Mouse (Mus musculus): ENCODE results near the gene Acap3. TPM values are rescaled to one million over a fixed set of nuclear protein-coding genes. Genes with fewer than 3 reads are reported as not detected.

Acap3 gene
- polyA plus RNA-seq, 1 experiment from 2014 or later: 9.7 TPM

- WGBS: 88% methylated on average over 12 of the region's 12 CpGs
- TF ChIP-seq EP300 (optimal IDR thresholded peaks at IDR 0.05) (no peak), CTCF (IDR thresholded peaks at IDR 0.05; ENCODE audit: low read depth) (no peak)
- Histone ChIP-seq H3K9me3 (ENCODE audit: control insufficient read depth, low read length) (no peaks in the 10 kb centered on the region), H3K36me3 (ENCODE audit: control insufficient read depth, insufficient read depth, low read length) (peaks cover 22% of the 10 kb centered on the region), H3K27ac (replicated peaks) (no peak overlapping the region), H3K4me2 (replicated peaks; ENCODE audit: low read depth) (no peak overlapping the region), H3K4me3 (ENCODE audit: low read depth, low read length) (no peak overlapping the region), H3K4me1 (replicated peaks; ENCODE audit: control insufficient read depth, insufficient read depth) (no peaks in the 10 kb centered on the region), H3K27me3 (ENCODE audit: control insufficient read depth, insufficient read depth, low read length) (no peaks in the 10 kb centered on the region), H3K9ac (ENCODE audit: low read length) (no peak overlapping the region)
- no peak for DNase-seq (ENCODE audit: low spot score)
- no peak for ATAC-seq (ENCODE audit: low FRiP score, low TSS enrichment)
Measured at GRCm38 (mm10) chr4:155856071-155856470, 35.6 kb upstream of the Acap3 start.

DNA sequence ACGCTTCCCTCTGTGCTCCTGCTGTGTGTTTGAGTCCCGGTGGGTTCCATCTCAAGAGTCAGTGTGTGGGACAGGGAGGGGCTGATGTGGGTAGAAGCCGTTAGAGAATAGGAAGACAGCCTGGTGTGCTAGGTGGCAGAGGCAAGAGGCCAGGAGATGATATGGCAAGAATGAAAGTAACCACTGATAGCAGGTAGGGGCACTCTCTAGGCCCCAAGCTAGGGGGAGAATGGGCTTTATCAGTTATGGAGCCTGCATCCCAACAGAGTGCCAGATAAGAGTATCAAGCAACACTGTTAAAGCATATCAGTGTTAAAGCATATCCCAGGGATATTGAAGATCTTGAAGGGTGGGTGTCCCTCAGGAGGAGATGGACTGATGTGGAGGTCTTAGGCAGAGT lies 34.7 kb upstream of the Acap3 start:
- H3K4me2 ChIP-seq (replicated peaks; ENCODE audit: low read depth): no peak overlapping the region
- H3K27me3 ChIP-seq (ENCODE audit: control insufficient read depth, insufficient read depth, low read length): no peaks in the 10 kb centered on the region
- no peak for ATAC-seq (ENCODE audit: low FRiP score, low TSS enrichment)
- H3K9me3 ChIP-seq (ENCODE audit: control insufficient read depth, low read length): no peaks in the 10 kb centered on the region
- DNase-seq (ENCODE audit: low spot score): no peak
- H3K4me3 ChIP-seq (ENCODE audit: low read depth, low read length): no peak overlapping the region
- 85% methylated on average over 3 of the region's 3 CpGs for WGBS
- no peaks in the 10 kb centered on the region for H3K4me1 ChIP-seq (replicated peaks; ENCODE audit: control insufficient read depth, insufficient read depth)
- TF ChIP-seq CTCF (IDR thresholded peaks at IDR 0.05; ENCODE audit: low read depth): no peak
- TF ChIP-seq EP300 (optimal IDR thresholded peaks at IDR 0.05): no peak
- no peak overlapping the region for H3K27ac ChIP-seq (replicated peaks)
- peaks cover 22% of the 10 kb centered on the region for H3K36me3 ChIP-seq (ENCODE audit: control insufficient read depth, insufficient read depth, low read length)
- H3K9ac ChIP-seq (ENCODE audit: low read length): no peak overlapping the region

DNA sequence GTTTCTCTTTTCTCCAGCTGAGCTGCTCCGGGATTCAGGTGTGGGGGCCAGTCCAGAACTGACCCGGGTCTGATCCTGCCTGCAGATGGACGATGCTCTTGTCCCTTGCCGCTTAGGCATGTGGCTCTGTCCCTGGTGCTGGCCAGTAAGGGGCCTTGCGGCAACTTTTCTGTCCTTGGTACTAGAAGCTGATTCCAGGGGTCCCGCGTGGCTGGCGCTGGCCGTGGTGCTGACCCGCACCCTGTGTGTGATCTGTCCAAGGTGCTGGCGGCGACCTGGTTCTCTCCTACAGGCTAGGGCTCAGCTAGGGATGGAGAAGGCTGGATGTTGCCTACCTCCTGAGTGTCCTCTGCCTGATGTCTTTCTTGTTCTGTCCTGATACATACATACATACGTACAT lies 32.3 kb upstream of the Acap3 start:
- Histone ChIP-seq H3K27me3 (ENCODE audit: control insufficient read depth, insufficient read depth, low read length) (no peaks in the 10 kb centered on the region), H3K27ac (replicated peaks) (no peak overlapping the region), H3K4me1 (replicated peaks; ENCODE audit: control insufficient read depth, insufficient read depth) (no peaks in the 10 kb centered on the region), H3K9me3 (ENCODE audit: control insufficient read depth, low read length) (no peaks in the 10 kb centered on the region), H3K4me2 (replicated peaks; ENCODE audit: low read depth) (no peak overlapping the region), H3K4me3 (ENCODE audit: low read depth, low read length) (no peak overlapping the region), H3K36me3 (ENCODE audit: control insufficient read depth, insufficient read depth, low read length) (peaks cover 19% of the 10 kb centered on the region), H3K9ac (ENCODE audit: low read length) (no peak overlapping the region)
- peak; percentile 71 for DNase-seq (ENCODE audit: low spot score)
- TF ChIP-seq CTCF (IDR thresholded peaks at IDR 0.05; ENCODE audit: low read depth): no peak
- 14% methylated on average over 13 of the region's 13 CpGs for WGBS
- peak; percentile 27 for ATAC-seq (ENCODE audit: low FRiP score, low TSS enrichment)

GRCm38 (mm10) chr4:155861787-155862186 lies 29.8 kb upstream of the Acap3 start:
- Histone ChIP-seq H3K4me1 (replicated peaks; ENCODE audit: control insufficient read depth, insufficient read depth) (no peaks in the 10 kb centered on the region), H3K27ac (replicated peaks) (no peak overlapping the region), H3K36me3 (ENCODE audit: control insufficient read depth, insufficient read depth, low read length) (peaks cover 13% of the 10 kb centered on the region), H3K4me3 (ENCODE audit: low read depth, low read length) (no peak overlapping the region), H3K9ac (ENCODE audit: low read length) (no peak overlapping the region), H3K27me3 (ENCODE audit: control insufficient read depth, insufficient read depth, low read length) (no peaks in the 10 kb centered on the region), H3K4me2 (replicated peaks; ENCODE audit: low read depth) (no peak overlapping the region), H3K9me3 (ENCODE audit: control insufficient read depth, low read length) (no peaks in the 10 kb centered on the region)
- ATAC-seq (ENCODE audit: low FRiP score, low TSS enrichment): no peak
- WGBS: 84% methylated on average over 7 of the region's 7 CpGs
- no peak for TF ChIP-seq EP300 (optimal IDR thresholded peaks at IDR 0.05)
- TF ChIP-seq CTCF (IDR thresholded peaks at IDR 0.05; ENCODE audit: low read depth): no peak
- DNase-seq (ENCODE audit: low spot score): no peak

DNA sequence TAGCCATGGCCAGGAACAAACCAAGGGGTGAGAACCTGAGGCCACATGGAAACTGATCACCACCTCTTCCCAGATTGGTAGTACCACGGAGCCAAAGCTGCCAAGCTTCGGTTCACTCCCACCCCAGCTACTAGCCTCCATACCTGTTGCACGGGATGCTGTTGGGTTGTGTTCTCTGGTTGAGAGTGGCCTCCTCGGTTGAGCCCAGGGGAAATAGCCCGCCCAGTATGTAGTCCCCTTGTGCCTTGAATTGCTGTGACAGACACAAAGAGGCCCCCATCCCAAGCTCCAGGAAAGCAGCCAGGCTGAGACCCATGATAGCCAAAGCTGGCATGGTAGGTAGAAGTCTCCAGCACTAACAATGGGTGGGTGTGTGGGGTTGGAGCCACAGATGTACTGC lies 28.6 kb upstream of the Acap3 start, which contains the start of gene Tas1r3:
Tas1r3 (minus strand) TSS at position 362 of the 400 bp plus-strand sequence.
- H3K9ac ChIP-seq (ENCODE audit: low read length): no peak within 1 kb of the TSS
- no peaks in the 10 kb centered on the region for H3K4me1 ChIP-seq (replicated peaks; ENCODE audit: control insufficient read depth, insufficient read depth)
- H3K27me3 ChIP-seq (ENCODE audit: control insufficient read depth, insufficient read depth, low read length): no peaks in the 10 kb centered on the region
- H3K4me3 ChIP-seq (ENCODE audit: low read depth, low read length): no peak within 1 kb of the TSS
- peaks cover 10% of the 10 kb centered on the region for H3K36me3 ChIP-seq (ENCODE audit: control insufficient read depth, insufficient read depth, low read length)
- no peak within 1 kb of the TSS for H3K4me2 ChIP-seq (replicated peaks; ENCODE audit: low read depth)
- no peaks in the 10 kb centered on the region for H3K9me3 ChIP-seq (ENCODE audit: control insufficient read depth, low read length)
- 76% methylated on average over 5 of the region's 5 CpGs for WGBS
- DNase-seq (ENCODE audit: low spot score) (no peak), ATAC-seq (ENCODE audit: low FRiP score, low TSS enrichment) (no peak)
- TF ChIP-seq CTCF (IDR thresholded peaks at IDR 0.05; ENCODE audit: low read depth): no peak
- no peak for TF ChIP-seq EP300 (optimal IDR thresholded peaks at IDR 0.05)
- no peak within 1 kb of the TSS for H3K27ac ChIP-seq (replicated peaks)

DNA sequence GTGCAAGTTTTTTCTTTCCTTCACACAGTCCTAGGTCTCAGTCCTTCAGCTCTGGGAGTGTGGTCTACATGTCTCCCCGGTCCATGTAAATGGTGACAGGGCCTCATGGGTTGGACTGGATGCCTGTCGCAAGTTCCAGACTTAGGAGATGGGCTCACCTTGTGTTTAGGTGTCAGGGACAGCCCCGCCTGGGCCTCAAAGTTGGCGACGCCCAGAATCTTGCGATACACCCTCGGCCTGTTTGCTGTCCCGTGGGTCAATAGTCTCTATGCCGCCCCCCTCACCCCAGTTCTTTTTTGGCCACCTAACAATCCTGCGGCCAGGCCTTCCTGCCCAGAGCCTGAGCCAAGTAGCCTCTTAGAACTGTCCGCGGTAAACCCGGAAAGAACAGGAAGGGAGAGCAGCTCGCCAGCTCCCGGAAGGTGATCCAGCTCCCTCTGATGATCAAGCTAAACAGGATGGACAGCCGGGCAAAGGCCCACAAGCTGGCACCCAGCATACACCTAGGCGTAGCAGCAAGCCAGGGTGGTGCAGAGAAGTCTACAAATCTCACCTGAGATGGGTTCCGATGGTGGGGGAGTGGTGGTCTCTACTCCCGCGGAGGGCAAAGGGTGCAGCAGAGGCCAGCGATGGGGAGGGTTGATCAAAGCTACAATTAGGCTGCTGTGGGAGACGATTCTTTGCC lies 22.9 kb upstream of the Acap3 start:
- peak overlapping the region; percentile 97 for H3K4me2 ChIP-seq (replicated peaks; ENCODE audit: low read depth)
- peak; percentile 43 for DNase-seq (ENCODE audit: low spot score)
- ATAC-seq (ENCODE audit: low FRiP score, low TSS enrichment): peak; percentile 70
- no peaks in the 10 kb centered on the region for H3K9me3 ChIP-seq (ENCODE audit: control insufficient read depth, low read length)
- H3K4me3 ChIP-seq (ENCODE audit: low read depth, low read length): peak overlapping the region; percentile 79
- peaks cover 13% of the 10 kb centered on the region for H3K36me3 ChIP-seq (ENCODE audit: control insufficient read depth, insufficient read depth, low read length)
- TF ChIP-seq CTCF (IDR thresholded peaks at IDR 0.05; ENCODE audit: low read depth) (no peak), EP300 (optimal IDR thresholded peaks at IDR 0.05) (no peak)
- 0 out of 2 replicates have a peak, but pooled peaks cover 3% of the 10 kb centered on the region for H3K4me1 ChIP-seq (replicated peaks; ENCODE audit: control insufficient read depth, insufficient read depth)
- no peaks in the 10 kb centered on the region for H3K27me3 ChIP-seq (ENCODE audit: control insufficient read depth, insufficient read depth, low read length)
- peak overlapping the region; percentile 67 for H3K9ac ChIP-seq (ENCODE audit: low read length)
- peak overlapping the region; percentile 63; the same call in 1 of the 2 replicates for H3K27ac ChIP-seq (replicated peaks)
- 7% methylated on average over 22 of the region's 22 CpGs for WGBS

Data from stomach, postnatal 0 days (tissue).